Mouse (Mus musculus) neutrophil, adult 59 days (primary cell): ENCODE data around the gene Epha8. TPM values are rescaled to one million over a fixed set of nuclear protein-coding genes. Genes with fewer than 3 reads are reported as not detected.

ENCODE experiments used
- total RNA-seq, 2 experiments: library from RNA; stranded (reverse); gene quantifications; 1 replicate in 1 of 2; 2 replicates in 1 of 2; pipeline ENCODE4 v1.2.4; 2023

Gene Epha8
- total RNA-seq = under 1 TPM in 1 of 2 experiments, not detected in 1; 0.11 TPM

GRCm38 (mm10) chr4:136956751-136957446, at the start of gene Epha8:
Gene Epha8, minus strand, starts transcription at chr4:136956816.

GRCm38 (mm10) chr4:136898637-136899036, 58.0 kb downstream of the Epha8 start, which contains the start of gene C1qa:
Gene C1qa, minus strand, starts transcription at chr4:136898803.

GRCm38 (mm10) chr4:136892811-136893210, 63.8 kb downstream of the Epha8 start, which contains the start of gene C1qc:
Gene C1qc, minus strand, starts transcription at chr4:136893065.

GRCm38 (mm10) chr4:136886101-136886500, 70.5 kb downstream of the Epha8 start, which contains the start of gene C1qb:
Gene C1qb, minus strand, starts transcription at chr4:136886187.

Other genes starting within 250 kb of the Epha8 start
- under 1 TPM in 1 of 2 experiments, not detected in 1; 0.33 TPM for gene Ephb2, start 120.8 kb downstream of the Epha8 start, total RNA-seq
- gene C1qb, start 70.6 kb downstream of the Epha8 start, total RNA-seq = 1 to 10 TPM; 2.1 to 3.6 TPM
- gene C1qc, start 63.8 kb downstream of the Epha8 start, total RNA-seq = 1 to 10 TPM; 3.0 to 3.3 TPM
- gene C1qa, start 58.0 kb downstream of the Epha8 start, total RNA-seq = 1 to 10 TPM; 2.8 to 3.2 TPM
- 1 to 10 TPM; 7.4 to 8.6 TPM for gene Zbtb40, start 92.0 kb upstream of the Epha8 start, total RNA-seq